Mouse (Mus musculus) forelimb bud, embryonic 11.5 days (tissue): ENCODE data around the gene Ak5.
A peak's percentile ranks its signal among the peaks of the same experiment; 100 is the strongest.
"Not testable (repeated sequence)": the region's sequence is repeated elsewhere in the genome, so short reads cannot be mapped to it uniquely, and the experiment has no call there.

Experiments
- DNase-seq: peaks from one replicate; pipeline ENCODE4 v3.0.0-alpha.2; 2012; ENCODE audit warnings: low read depth, low spot score

Ak5 gene

GRCm38 (mm10) chr3:152475278-152475669 lies 192.9 kb downstream of the Ak5 start:
- DNase-seq, result no peak

GRCm38 (mm10) chr3:152474582-152475277 lies 193.4 kb downstream of the Ak5 start:
- peak; percentile 74 for DNase-seq

DNA sequence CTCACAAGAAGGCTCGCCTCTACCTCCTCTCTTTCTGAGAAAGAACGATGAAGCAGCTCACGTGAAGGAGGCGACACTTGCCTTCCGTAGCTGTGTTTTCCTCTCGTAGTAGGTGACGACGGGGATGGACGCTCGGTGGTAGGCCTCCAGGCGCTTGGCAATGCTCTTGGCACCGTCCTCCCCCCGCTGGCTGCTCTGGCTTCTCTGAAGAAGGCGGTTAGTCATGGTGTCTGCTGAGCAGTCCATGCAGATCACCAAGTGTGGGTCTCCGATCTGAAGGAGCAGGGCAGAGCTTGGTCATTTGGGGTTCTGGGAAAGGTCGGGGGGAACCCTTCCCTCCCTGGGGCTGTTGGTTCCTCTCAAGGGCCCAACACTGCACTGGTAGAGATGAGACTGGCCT lies 195.5 kb downstream of the Ak5 start:
- DNase-seq, result no peak

- DNase-seq, result no peak
These were observed 197.8 kb downstream of the Ak5 start for GRCm38 (mm10) chr3:152470347-152470746.

GRCm38 (mm10) chr3:152469423-152470200 lies 198.5 kb downstream of the Ak5 start:
- no peak for DNase-seq

- DNase-seq, result no peak
These were observed 199.6 kb downstream of the Ak5 start for GRCm38 (mm10) chr3:152468569-152469041.

- no peak for DNase-seq
These were observed 200.1 kb downstream of the Ak5 start for GRCm38 (mm10) chr3:152468032-152468431.

- DNase-seq, result no peak
These were observed 200.8 kb downstream of the Ak5 start for GRCm38 (mm10) chr3:152467312-152467711.

- no peak for DNase-seq
These were observed 201.3 kb downstream of the Ak5 start for GRCm38 (mm10) chr3:152466849-152467248.

DNA sequence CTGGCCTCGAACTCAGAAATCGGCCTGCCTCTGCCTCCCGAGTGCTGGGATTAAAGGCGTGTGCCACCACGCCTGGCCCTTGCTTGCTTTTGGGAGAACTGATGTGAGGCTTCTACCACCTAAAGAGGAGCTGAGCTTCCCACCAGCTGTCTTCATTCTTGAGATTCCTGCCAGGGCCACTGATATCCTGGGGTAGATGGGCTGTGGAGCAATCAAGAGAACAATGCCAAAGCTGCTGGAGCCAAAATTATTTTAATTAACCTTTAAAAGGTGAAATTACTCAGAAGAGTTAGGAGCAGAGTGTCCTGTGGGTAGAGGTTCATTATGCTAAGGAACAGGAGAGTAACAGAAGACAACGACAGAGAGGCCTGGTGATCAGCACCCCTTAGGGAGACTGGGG lies 202.8 kb downstream of the Ak5 start:
- no peak for DNase-seq

GRCm38 (mm10) chr3:152464462-152464861 lies 203.7 kb downstream of the Ak5 start:
- DNase-seq, result no peak

DNA sequence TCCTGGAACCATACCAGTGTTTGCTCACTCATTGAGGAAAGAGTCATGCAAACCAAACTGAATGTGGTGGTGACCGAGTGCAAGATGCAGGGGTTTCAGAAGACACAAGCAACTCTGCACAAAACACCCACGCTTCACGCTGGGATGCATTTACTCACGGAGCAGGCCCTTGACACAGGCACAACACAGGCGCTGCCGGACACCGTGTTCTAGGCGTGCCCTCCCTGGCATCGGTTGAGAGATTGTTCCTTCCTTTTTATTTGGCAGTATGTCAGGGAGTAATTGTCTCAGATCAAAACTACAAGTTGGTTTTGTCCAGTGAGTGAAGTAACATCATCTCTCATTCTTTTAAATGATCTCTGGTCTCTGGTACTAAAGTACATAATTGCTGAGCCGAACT lies 205.3 kb downstream of the Ak5 start:
- no peak for DNase-seq

GRCm38 (mm10) chr3:152462038-152462547 lies 206.1 kb downstream of the Ak5 start:
- DNase-seq, result no peak

DNA sequence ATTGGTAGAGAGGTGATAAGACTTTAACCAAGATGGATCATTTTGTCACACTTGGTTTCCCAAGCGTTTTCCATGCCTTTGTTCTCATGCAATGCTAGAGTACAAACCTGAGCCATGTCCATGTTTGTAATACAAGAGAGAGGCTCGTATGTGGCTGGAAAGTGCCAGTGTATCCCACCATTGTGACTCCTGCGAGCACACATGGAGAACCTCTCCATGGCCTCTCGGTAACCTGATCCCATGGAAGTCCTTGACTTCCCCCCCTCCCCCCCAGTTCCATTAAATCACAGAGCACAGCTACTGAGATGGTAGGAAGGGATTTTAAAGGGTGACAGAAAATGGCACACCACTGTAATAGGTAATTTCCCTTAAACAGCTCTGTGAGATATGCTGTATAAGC lies 207.4 kb downstream of the Ak5 start:
- peak; percentile 59 for DNase-seq

DNA sequence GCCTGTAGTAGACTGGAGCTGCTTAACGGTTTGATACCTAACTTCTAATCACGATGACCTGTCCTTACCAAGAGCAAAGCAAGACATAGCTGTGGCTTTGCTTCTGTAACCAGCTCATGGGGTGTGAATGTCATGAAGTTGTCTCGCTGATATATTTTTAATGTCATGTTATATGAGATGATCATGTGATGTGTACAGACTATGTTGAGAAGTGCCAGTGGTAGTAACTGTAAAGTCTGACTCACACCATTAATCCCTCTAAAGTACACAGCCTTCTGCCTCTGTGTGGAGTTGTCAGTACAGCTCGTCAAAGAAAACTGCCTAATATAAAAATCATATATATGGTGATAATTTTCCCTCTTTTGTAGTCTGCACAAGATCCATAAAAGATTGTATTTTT lies 209.3 kb downstream of the Ak5 start:
- not testable (repeated sequence) for DNase-seq

DNA sequence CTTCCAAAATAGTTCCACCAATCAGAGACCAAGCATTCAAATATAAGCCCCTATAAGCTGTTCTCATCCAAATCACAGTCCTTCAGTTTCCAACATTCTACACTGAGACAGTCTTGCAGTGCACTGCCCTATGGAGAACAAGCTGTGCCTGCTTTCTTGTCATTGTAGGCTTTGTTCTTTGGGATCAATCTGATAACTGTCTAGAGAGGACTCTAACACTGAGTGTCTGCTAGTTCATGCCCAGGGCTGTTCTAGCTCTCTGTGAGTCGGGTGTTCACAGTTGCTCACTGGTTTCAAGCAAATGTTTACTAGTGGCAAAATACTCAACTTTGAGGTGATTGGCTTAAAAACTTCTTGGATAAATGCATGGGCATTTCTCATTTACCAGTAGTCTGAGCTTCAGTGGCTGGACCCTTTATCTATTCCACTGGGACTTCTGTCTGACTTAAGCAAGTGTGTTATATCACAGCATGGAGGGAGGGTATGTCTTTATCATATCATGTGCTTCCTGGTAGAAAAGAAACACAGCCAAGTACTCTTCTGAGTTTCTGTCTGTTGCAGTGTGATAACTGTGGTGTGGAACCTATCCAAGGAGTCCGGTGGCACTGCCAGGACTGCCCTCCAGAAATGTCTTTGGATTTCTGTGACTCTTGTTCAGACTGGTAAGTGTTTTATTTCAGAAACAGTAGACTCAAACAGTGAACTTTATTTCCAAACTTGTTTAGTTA lies 210.7 kb downstream of the Ak5 start:
- DNase-seq, result no peak

- DNase-seq, result no peak
These were observed 215.0 kb downstream of the Ak5 start for GRCm38 (mm10) chr3:152453163-152453562.

GRCm38 (mm10) chr3:152446966-152447365 lies 221.2 kb downstream of the Ak5 start:
- DNase-seq, result no peak

GRCm38 (mm10) chr3:152444114-152444513 lies 224.0 kb downstream of the Ak5 start:
- DNase-seq, result no peak

GRCm38 (mm10) chr3:152442795-152443194 lies 225.4 kb downstream of the Ak5 start:
- no peak for DNase-seq

GRCm38 (mm10) chr3:152438068-152438467 lies 230.1 kb downstream of the Ak5 start:
- no peak for DNase-seq

DNA sequence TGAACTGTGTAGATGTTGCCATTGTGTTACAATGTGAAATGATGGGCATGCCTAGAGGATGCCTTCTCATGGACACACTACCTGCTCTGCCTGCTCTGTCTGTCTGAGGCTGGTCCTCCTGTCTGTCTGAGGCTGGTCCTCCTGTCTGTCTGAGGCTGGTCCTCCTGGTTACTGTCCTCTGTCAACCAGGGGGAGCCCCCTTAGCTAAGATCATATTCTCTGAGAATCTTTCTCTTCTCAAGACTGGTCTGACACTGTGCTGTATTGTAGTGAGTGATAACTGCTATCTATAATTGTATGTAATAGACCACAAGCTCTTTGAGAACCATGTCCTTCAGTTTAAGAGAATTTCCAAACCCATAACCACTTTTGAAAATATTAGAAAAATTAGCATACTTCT lies 232.6 kb downstream of the Ak5 start:
- no peak for DNase-seq
